Mouse (Mus musculus): ENCODE measurements at regions not wholly inside any gene's neighbourhood (a gene's known extent, or its start where the extent isn't known, plus 50 kb on each side); places are given as distances from the start of the nearest gene placed in this dataset.

DNA sequence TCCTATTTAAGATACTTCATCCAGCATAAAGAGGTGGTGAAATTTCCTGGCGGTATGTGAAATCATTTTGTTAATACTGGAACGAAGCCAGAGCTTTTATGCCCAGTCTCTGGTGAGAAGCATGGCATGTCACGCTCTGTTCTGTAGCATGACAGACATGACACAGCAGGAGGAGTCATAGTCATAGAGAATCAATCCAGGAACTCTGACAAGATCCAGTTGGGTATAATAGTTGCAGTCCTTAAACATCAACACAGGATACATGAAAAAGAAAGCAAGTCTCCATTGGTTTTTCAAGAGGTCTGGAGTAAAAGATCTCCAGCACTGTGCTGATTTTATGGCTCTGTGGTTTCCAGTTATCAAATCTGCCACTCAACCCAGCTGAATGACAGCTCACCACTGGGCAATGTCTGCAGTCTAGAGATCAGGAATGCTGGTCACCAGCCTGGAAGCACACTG, 320.1 kb upstream of the Adgrl4 start:
- Histone ChIP-seq H3K4me1 (ENCODE audit: control insufficient read depth, insufficient read depth, low read length) (no peaks in the 10 kb centered on the region), H3K27ac (ENCODE audit: insufficient read depth, low read depth, low read length) (no peak overlapping the region), H3K4me3 (ENCODE audit: insufficient read depth, low read depth, low read length) (no peak overlapping the region)
- WGBS: 63% methylated on average over 3 of the region's 3 CpGs
- TF ChIP-seq POLR2A (IDR thresholded peaks at IDR 0.05; ENCODE audit: insufficient read depth, low read depth, low read length) (no peak), CTCF (IDR thresholded peaks at IDR 0.05; ENCODE audit: insufficient read depth, low read depth, low read length) (no peak)

DNA sequence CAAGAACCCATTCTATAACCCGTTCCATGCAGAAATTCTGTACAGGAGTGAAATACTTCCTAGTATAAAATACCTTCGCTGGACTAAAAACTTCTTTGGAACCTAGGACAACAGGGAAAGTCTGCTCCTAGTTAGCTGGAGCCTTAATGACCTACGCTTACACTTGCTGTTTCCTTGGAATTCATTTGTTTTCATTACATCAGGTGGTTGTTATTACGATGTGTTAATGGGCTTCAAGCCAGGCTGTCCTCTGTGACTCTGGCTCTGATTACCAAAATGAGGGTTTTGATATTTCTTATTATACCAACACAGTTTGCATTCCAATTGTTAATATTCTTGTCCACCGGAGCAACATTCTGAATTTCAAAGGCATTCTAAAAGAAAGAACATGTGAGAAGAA, 313.6 kb upstream of the Adgrl4 start:
- WGBS: 67% methylated on average over 5 of the region's 5 CpGs
- H3K27ac ChIP-seq (ENCODE audit: insufficient read depth, low read depth, low read length): no peak overlapping the region
- no peaks in the 10 kb centered on the region for H3K4me1 ChIP-seq (ENCODE audit: control insufficient read depth, insufficient read depth, low read length)
- no peak overlapping the region for H3K4me3 ChIP-seq (ENCODE audit: insufficient read depth, low read depth, low read length)
- TF ChIP-seq CTCF (IDR thresholded peaks at IDR 0.05; ENCODE audit: insufficient read depth, low read depth, low read length) (no peak), POLR2A (IDR thresholded peaks at IDR 0.05; ENCODE audit: insufficient read depth, low read depth, low read length) (no peak)

DNA sequence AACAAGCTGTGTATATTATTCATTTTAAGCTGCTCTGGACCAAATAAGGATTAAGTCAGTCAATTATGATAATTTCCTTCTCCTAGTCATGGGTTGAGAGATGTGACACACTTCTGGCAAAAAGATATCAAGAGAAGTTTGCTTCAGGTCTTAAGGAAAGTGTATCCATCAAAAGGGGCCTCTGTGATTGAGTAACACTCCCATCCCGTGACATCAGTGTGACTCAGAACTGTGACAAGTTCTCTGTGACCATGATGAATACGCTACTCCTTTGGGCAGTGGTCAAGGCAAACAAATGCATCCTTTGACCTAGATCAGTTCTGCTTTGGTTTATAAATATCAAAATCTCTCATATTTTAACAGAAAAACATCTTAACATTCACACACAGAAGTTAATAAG, 290.8 kb upstream of the Adgrl4 start:
- H3K4me1 ChIP-seq (ENCODE audit: control insufficient read depth, insufficient read depth, low read length): no peaks in the 10 kb centered on the region
- 93% methylated on average over 2 of the region's 2 CpGs for WGBS
- TF ChIP-seq POLR2A (IDR thresholded peaks at IDR 0.05; ENCODE audit: insufficient read depth, low read depth, low read length) (no peak), CTCF (IDR thresholded peaks at IDR 0.05; ENCODE audit: insufficient read depth, low read depth, low read length) (no peak)
- H3K27ac ChIP-seq (ENCODE audit: insufficient read depth, low read depth, low read length): no peak overlapping the region
- H3K4me3 ChIP-seq (ENCODE audit: insufficient read depth, low read depth, low read length): no peak overlapping the region

DNA sequence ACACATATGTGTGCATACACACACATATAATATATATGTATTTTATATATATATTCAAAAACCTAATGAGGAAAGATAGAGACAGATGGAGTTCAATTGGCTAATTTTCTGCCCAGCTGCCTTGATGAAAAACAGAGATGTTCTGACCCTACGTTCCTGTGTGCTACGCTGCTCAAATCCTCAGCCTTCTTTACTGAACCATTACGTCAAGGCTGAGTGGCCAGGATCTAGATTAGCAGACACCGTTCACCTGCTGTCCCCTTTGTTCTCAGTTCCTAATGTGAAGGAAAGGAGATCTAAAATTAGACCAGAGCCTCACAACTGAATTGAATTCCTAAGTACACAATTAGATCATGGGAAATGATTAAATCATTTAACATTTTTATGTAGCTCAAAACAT, 284.3 kb upstream of the Adgrl4 start:
- 53% methylated on average over 4 of the region's 4 CpGs for WGBS
- H3K27ac ChIP-seq (ENCODE audit: insufficient read depth, low read depth, low read length): no peak overlapping the region
- H3K4me3 ChIP-seq (ENCODE audit: insufficient read depth, low read depth, low read length): no peak overlapping the region
- TF ChIP-seq CTCF (IDR thresholded peaks at IDR 0.05; ENCODE audit: insufficient read depth, low read depth, low read length) (no peak), POLR2A (IDR thresholded peaks at IDR 0.05; ENCODE audit: insufficient read depth, low read depth, low read length) (no peak)
- no peaks in the 10 kb centered on the region for H3K4me1 ChIP-seq (ENCODE audit: control insufficient read depth, insufficient read depth, low read length)

DNA sequence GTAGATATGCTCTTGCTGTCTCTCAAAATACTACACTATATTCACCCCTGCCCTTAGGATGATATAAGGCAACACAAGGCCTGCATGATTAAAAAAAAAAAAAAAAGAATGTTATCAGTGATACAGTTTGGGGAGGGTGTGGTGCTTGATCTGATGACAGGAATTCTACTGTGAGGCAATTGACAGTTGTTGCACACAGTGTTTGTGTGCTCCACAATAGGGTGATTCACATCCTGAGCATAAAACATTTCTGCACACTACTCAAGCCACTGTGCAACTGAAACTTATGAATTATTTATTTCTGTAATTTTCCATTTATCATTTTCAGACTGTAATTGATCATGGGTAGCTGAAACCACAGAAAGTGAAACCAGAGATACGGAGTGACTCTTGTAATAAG, 277.2 kb upstream of the Adgrl4 start:
- H3K4me3 ChIP-seq (ENCODE audit: insufficient read depth, low read depth, low read length): no peak overlapping the region
- no peak for TF ChIP-seq CTCF (IDR thresholded peaks at IDR 0.05; ENCODE audit: insufficient read depth, low read depth, low read length)
- no peak for TF ChIP-seq POLR2A (IDR thresholded peaks at IDR 0.05; ENCODE audit: insufficient read depth, low read depth, low read length)
- 91% methylated on average over 1 of the region's 1 CpGs for WGBS
- H3K4me1 ChIP-seq (ENCODE audit: control insufficient read depth, insufficient read depth, low read length): no peaks in the 10 kb centered on the region
- no peak overlapping the region for H3K27ac ChIP-seq (ENCODE audit: insufficient read depth, low read depth, low read length)

DNA sequence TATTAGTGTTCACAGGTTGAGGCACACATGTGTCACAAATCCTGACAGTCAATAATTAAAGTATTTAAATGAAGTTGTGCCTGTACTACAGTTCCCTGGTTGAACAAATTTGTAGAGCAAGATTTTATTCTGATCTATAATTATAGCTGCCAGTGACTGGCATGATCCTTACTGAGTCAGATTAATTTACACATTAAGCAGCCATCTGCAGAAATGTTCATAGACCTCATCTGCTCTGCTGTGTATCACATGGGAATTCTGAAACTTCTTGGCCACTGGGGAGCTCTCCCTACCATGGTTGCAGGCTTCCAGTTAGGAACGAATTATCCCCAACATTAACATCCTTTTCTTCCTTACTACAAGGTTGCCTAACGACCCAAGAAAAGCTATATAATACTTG, 255.6 kb upstream of the Adgrl4 start:
- no peak overlapping the region for H3K4me3 ChIP-seq (ENCODE audit: insufficient read depth, low read depth, low read length)
- no peak overlapping the region for H3K27ac ChIP-seq (ENCODE audit: insufficient read depth, low read depth, low read length)
- TF ChIP-seq POLR2A (IDR thresholded peaks at IDR 0.05; ENCODE audit: insufficient read depth, low read depth, low read length) (no peak), CTCF (IDR thresholded peaks at IDR 0.05; ENCODE audit: insufficient read depth, low read depth, low read length) (no peak)
- 40% methylated on average over 2 of the region's 2 CpGs for WGBS
- no peaks in the 10 kb centered on the region for H3K4me1 ChIP-seq (ENCODE audit: control insufficient read depth, insufficient read depth, low read length)

DNA sequence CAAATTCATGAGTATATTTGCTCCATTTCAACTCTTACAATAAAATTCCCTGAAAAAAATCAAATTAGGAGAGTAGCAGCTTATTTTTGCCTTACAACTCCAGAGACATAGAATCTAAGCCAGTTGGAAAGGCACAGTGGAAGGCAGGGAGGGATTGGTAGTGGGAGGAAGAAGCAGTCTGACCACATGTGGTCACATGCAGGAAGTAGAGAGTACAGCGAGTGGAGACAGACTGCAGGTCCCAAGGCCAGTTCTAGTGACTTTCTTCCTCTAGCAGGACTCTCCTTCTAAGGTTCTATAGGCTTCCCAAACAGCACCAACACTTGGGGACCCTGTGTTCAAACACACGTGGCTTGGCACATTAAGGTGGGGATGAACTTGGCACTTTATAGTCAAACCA, 245.6 kb upstream of the Adgrl4 start:
- 79% methylated on average over 2 of the region's 2 CpGs for WGBS

DNA sequence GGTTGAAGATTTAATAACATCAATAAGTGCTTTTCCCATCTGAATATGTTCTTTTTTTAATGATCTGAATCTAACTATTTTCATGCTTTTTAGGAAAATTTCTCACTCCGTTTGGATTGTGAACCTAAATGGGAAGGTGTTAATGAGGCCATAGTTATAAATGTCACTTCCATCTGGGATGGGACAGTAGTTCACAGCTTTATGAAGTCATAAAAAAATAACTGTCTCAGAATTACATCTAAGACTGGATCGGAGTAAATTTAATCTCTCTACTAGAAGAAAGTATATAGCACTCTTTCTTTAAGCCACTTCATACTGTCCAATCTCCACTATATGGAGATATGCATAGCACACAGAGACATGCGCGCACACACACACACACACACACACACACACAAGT, 226.7 kb upstream of the Adgrl4 start:
- H3K4me3 ChIP-seq (ENCODE audit: insufficient read depth, low read depth, low read length): no peak overlapping the region
- 90% methylated on average over 4 of the region's 4 CpGs for WGBS
- H3K4me1 ChIP-seq (ENCODE audit: control insufficient read depth, insufficient read depth, low read length): no peaks in the 10 kb centered on the region
- TF ChIP-seq POLR2A (IDR thresholded peaks at IDR 0.05; ENCODE audit: insufficient read depth, low read depth, low read length) (no peak), CTCF (IDR thresholded peaks at IDR 0.05; ENCODE audit: insufficient read depth, low read depth, low read length) (no peak)
- no peak overlapping the region for H3K27ac ChIP-seq (ENCODE audit: insufficient read depth, low read depth, low read length)

More for the DNA sequence above, 245.6 kb upstream of the Adgrl4 start:
- H3K27ac ChIP-seq (ENCODE audit: insufficient read depth, low read depth, low read length): no peak overlapping the region
- no peaks in the 10 kb centered on the region for H3K4me1 ChIP-seq (ENCODE audit: control insufficient read depth, insufficient read depth, low read length)
- H3K4me3 ChIP-seq (ENCODE audit: insufficient read depth, low read depth, low read length): no peak overlapping the region
- TF ChIP-seq CTCF (IDR thresholded peaks at IDR 0.05; ENCODE audit: insufficient read depth, low read depth, low read length) (no peak), POLR2A (IDR thresholded peaks at IDR 0.05; ENCODE audit: insufficient read depth, low read depth, low read length) (no peak)

DNA sequence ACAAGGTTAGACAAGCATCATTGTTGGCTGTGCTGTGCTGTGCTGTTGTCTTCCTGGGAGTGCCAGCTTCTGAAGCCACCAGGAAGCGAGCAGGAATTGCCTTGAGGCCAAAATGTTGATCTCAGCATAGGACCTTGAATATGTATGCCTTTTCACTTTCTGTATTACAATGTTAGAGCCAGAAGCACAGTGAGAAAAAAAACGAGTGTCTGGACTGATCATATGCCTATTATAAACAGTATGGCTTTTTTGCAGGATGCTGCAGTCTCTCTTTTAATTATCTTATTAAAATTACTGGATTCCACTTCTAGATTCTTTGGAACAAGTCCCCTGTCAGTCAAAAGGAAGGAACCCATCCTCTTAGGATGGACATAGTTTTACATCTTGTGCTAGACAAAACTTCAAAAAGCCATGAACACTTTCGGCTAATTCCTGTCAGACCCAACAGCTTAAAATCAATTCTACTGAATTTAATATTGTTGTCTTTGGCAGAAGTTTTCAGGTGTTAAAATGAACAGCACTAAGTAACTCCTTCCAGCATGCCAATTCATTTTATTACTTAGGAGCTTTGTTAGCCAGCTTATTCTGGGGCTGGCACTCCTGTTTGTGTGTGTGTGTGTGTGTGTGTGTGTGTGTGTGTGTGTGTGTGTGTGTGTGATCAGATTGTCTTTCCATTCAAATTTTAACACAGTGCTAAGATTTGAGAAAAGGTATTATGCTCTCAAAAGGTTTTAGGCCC, 220.8 kb upstream of the Adgrl4 start:
- Histone ChIP-seq H3K4me3 (ENCODE audit: insufficient read depth, low read depth, low read length) (no peak overlapping the region), H3K4me1 (ENCODE audit: control insufficient read depth, insufficient read depth, low read length) (no peaks in the 10 kb centered on the region), H3K27ac (ENCODE audit: insufficient read depth, low read depth, low read length) (no peak overlapping the region)
- WGBS: 84% methylated on average over 3 of the region's 3 CpGs
- TF ChIP-seq CTCF (IDR thresholded peaks at IDR 0.05; ENCODE audit: insufficient read depth, low read depth, low read length): no peak
- no peak for TF ChIP-seq POLR2A (IDR thresholded peaks at IDR 0.05; ENCODE audit: insufficient read depth, low read depth, low read length)

Measured in olfactory bulb, adult 2 months (tissue).